Comparison of ENCODE assay signal across 17 mouse cellular contexts in genomic region chr12:116640871-116641270, GRCm38 (mm10).
"Had no signal": no experiment of that assay in that cellular context is flagged by ENCODE, and none has a peak within 500 bp of the region (broad histone marks: within the 10 kb centered on the region; RNA-seq: fewer than 3 reads in every experiment).

No protein-coding gene starts in this region.

- H3K36me3 ChIP-seq: limb, embryonic 12.5 days; liver, embryonic 13.5 days; lung, embryonic 15.5 days; midbrain, embryonic 12.5 days had no signal

- H3K27ac ChIP-seq: layer of hippocampus, adult 2 months; liver, embryonic 13.5 days; lung, embryonic 15.5 days; macrophage had no signal

- H3K9me3 ChIP-seq: limb, embryonic 12.5 days; liver, embryonic 13.5 days; lung, embryonic 15.5 days; megakaryocyte, embryonic 14.5 days; midbrain, embryonic 12.5 days had no signal

- DNase-seq: kidney, adult 18-20 months; kidney, postnatal 10 days; kidney, postnatal 4 days; liver; liver, embryonic 13.5 days; liver, postnatal 0 days; lung, postnatal 14 days; right cerebral cortex, postnatal 4 days; spleen, adult 18-20 months; thymus, adult 2 months; thymus, postnatal 25 days had no signal

- ATAC-seq: liver, postnatal 0 days had no signal

- H3K4me3 ChIP-seq: layer of hippocampus, adult 2 months; limb, embryonic 12.5 days; liver, embryonic 13.5 days; lung, embryonic 15.5 days; megakaryocyte, embryonic 14.5 days; midbrain, embryonic 12.5 days had no signal

- H3K27me3 ChIP-seq: lung, embryonic 15.5 days; midbrain, embryonic 12.5 days had no signal

- H3K4me2 ChIP-seq: limb, embryonic 12.5 days; liver, embryonic 13.5 days; lung, embryonic 15.5 days; midbrain, embryonic 12.5 days had no signal

- H3K4me1 ChIP-seq: liver, embryonic 13.5 days; lung, embryonic 15.5 days; megakaryocyte, embryonic 14.5 days had no signal

- H3K9ac ChIP-seq: limb, embryonic 12.5 days; liver, embryonic 13.5 days; liver, postnatal 0 days; lung, embryonic 15.5 days; midbrain, embryonic 12.5 days had no signal
